Mouse (Mus musculus) Muller cell, postnatal 12 days (primary cell): ENCODE results near the gene Iqcc.

Experiments
- DNase-seq: peaks from one replicate; pipeline ENCODE4 v3.0.0-alpha.2; 2015; ENCODE audit errors: inconsistent ontology term

Gene Iqcc

GRCm38 (mm10) chr4:129618786-129619691 lies at the start of gene Iqcc:
Iqcc (minus strand) TSS chr4:129619099.
- DNase-seq = peak; percentile 94

- DNase-seq = no peak
Observed at GRCm38 (mm10) chr4:129662255-129662813, 43.4 kb upstream of the Iqcc start.

- no peak for DNase-seq
Observed at GRCm38 (mm10) chr4:129661584-129661983, 42.7 kb upstream of the Iqcc start.

GRCm38 (mm10) chr4:129654770-129655169 lies 35.9 kb upstream of the Iqcc start:
- DNase-seq = no peak

- no peak for DNase-seq
Observed at GRCm38 (mm10) chr4:129650359-129650758, 31.5 kb upstream of the Iqcc start.

GRCm38 (mm10) chr4:129648656-129649055 lies 29.8 kb upstream of the Iqcc start:
- no peak for DNase-seq

- no peak for DNase-seq
Observed at GRCm38 (mm10) chr4:129645204-129645603, 26.3 kb upstream of the Iqcc start.

GRCm38 (mm10) chr4:129641756-129642155 lies 22.9 kb upstream of the Iqcc start:
- peak; percentile 11 for DNase-seq

- DNase-seq = peak; percentile 99
Observed at GRCm38 (mm10) chr4:129640638-129641467, 22.0 kb upstream of the Iqcc start, which contains the start of gene Txlna. Txlna (minus strand) TSS chr4:129641065.

- no peak for DNase-seq
Observed at GRCm38 (mm10) chr4:129640101-129640637, 21.3 kb upstream of the Iqcc start.

GRCm38 (mm10) chr4:129639221-129639620 lies 20.3 kb upstream of the Iqcc start:
- no peak for DNase-seq

- DNase-seq = no peak
Observed at GRCm38 (mm10) chr4:129633852-129634251, 15.0 kb upstream of the Iqcc start.

- DNase-seq = no peak
Observed at GRCm38 (mm10) chr4:129631867-129632266, 13.0 kb upstream of the Iqcc start.

- DNase-seq = no peak
Observed at GRCm38 (mm10) chr4:129630944-129631343, 12.0 kb upstream of the Iqcc start.

GRCm38 (mm10) chr4:129626035-129626434 lies 7.1 kb upstream of the Iqcc start:
- no peak for DNase-seq

- no peak for DNase-seq
Observed at GRCm38 (mm10) chr4:129625496-129625895, 6.6 kb upstream of the Iqcc start.

GRCm38 (mm10) chr4:129625029-129625370 lies 6.1 kb upstream of the Iqcc start:
- DNase-seq = peak; percentile 60

- peak; percentile 97 for DNase-seq
Observed at GRCm38 (mm10) chr4:129624281-129625028, 5.6 kb upstream of the Iqcc start.

- no peak for DNase-seq
Observed at GRCm38 (mm10) chr4:129623681-129624091, 4.8 kb upstream of the Iqcc start, which contains the start of gene Ccdc28b. Ccdc28b (minus strand) TSS chr4:129623947.

GRCm38 (mm10) chr4:129622803-129623535 lies 4.1 kb upstream of the Iqcc start:
- DNase-seq = no peak
